In genomic region chr7:128622266-128622961, GRCm38 (mm10) we compare ENCODE assay signal across 8 mouse cellular contexts. TPM values are rescaled to one million over a fixed set of nuclear protein-coding genes. Genes with fewer than 3 reads are reported as not detected.
DNase-seq lines count a peak whose midpoint lies in the region; TF ChIP-seq lines count a peak whose summit lies in the region.

No protein-coding gene starts in this region.

- peak; percentile 52 for DNase-seq in gastrocnemius, adult 18-20 months (ENCODE audit: low spot score)
- DNase-seq in gastrocnemius, adult 8-10 months (ENCODE audit: low spot score in 2 of 2), result no peak
- DNase-seq in 3T3-L1 (ENCODE audit: low read depth, low spot score), result peak; percentile 82
- peak; percentile 96 for DNase-seq in heart, adult 11 months
- DNase-seq in layer of hippocampus, postnatal 36 days, result peak; percentile 22 to 33
- no peak for DNase-seq in neural tube, embryonic 10.5 days (ENCODE audit: extremely low spot score, low spot score)
- DNase-seq in spleen, postnatal 14 days (ENCODE audit: low spot score in 2 of 2), result no peak

- H3K27ac ChIP-seq in bone marrow, adult 2 months (ENCODE audit: control insufficient read depth, insufficient read depth, low read depth, low read length, poor library complexity), result peak overlapping the region; percentile 34; the same call in 1 of the 2 replicates

- no peak overlapping the region for H3K4me3 ChIP-seq in bone marrow, adult 2 months (replicated peaks; ENCODE audit: control insufficient read depth, low read depth, low read length)

- no peak for TF ChIP-seq POLR2A in bone marrow, adult 2 months (IDR thresholded peaks at IDR 0.05; ENCODE audit: borderline replicate concordance, control insufficient read depth, low read depth, low read length)

- H3K4me1 ChIP-seq in bone marrow, adult 2 months (ENCODE audit: control insufficient read depth, insufficient read depth, low read length), result no peaks in the 10 kb centered on the region; the same call in 1 of the 2 replicates

- TF ChIP-seq CTCF in bone marrow, adult 2 months (IDR thresholded peaks at IDR 0.05; ENCODE audit: control insufficient read depth, insufficient read depth, low read length), result no peak

- WGBS in bone marrow, adult 2 months, result 63% methylated on average over 7 of the region's 7 CpGs

RNA-seq across cellular contexts. Expression of gene Inpp5f, which starts 11.3 kb away (rescaled TPM):
- total RNA-seq in gastrocnemius, adult 18-20 months (2021), result 1 to 10 TPM; 2.3 to 3.2 TPM
- total RNA-seq in gastrocnemius, adult 8-10 months (2022), result 1 to 10 TPM; 1.8 to 3.3 (median 2.4) TPM
- 3.9 and 14.7 TPM in 2 replicates for polyA plus RNA-seq in bone marrow, adult 2 months (2011; ENCODE audit: insufficient read depth, insufficient read length, low replicate concordance, missing spikeins)
- 100 to 1,000 TPM; 113 to 130 TPM for total RNA-seq in layer of hippocampus, postnatal 36 days (2021)

Comparison
In these comparisons a context has a peak if more than half of its experiments do, and no peak if none do; other contexts are left out.
1. DNase-seq: peak in gastrocnemius, adult 18-20 months (single experiment), 3T3-L1 (single experiment), heart, adult 11 months (single experiment) and layer of hippocampus, postnatal 36 days (2 of 2); none in gastrocnemius, adult 8-10 months (0 of 2), neural tube, embryonic 10.5 days (single experiment) and spleen, postnatal 14 days (0 of 2).
2. RNA of gene Inpp5f, which starts 11.3 kb away (total RNA-seq): 113 to 130 TPM in layer of hippocampus, postnatal 36 days; 2.3 to 3.2 TPM in gastrocnemius, adult 18-20 months and 1.8 to 3.3 TPM in gastrocnemius, adult 8-10 months; every median in the first group is over 10 times any median in the second.